Mouse (Mus musculus): ENCODE measurements around the gene Gpr37. TPM values are rescaled to one million over a fixed set of nuclear protein-coding genes. Genes with fewer than 3 reads are reported as not detected.

Gene Gpr37
- polyA plus RNA-seq, 1 experiment from 2014 or later: 0.59 TPM

Other genes starting within 250 kb of the Gpr37 start
- gene Pot1a, start 118.5 kb upstream of the Gpr37 start, polyA plus RNA-seq (2014; fragmentation: Nextera tagmentation; extraction: Ambion mirVana): 27.1 and 28.4 TPM in 2 replicates

Data from heart, embryonic 11.5 days (tissue).